Mouse (Mus musculus) bone marrow, adult 2 months (tissue): ENCODE measurements at regions not wholly inside any gene's neighbourhood (a gene's known extent, or its start where the extent isn't known, plus 50 kb on each side); places are given as distances from the start of the nearest gene placed in this dataset.

Experiments
- CTCF ChIP-seq: fragments of 200-500 bp; IDR thresholded peaks from 2 replicates; pipeline ENCODE4 v1.5.1; 2011; ENCODE audit warnings: low read length, control low read depth; ENCODE audit not compliant: control insufficient read depth, insufficient read depth
- POLR2A ChIP-seq: fragments of 200-500 bp; IDR thresholded peaks from 2 replicates; pipeline ENCODE4 v1.6.1; 2011; ENCODE audit warnings: low read depth, mild to moderate bottlenecking, control low read depth, low read length, borderline replicate concordance; ENCODE audit not compliant: control insufficient read depth

GRCm38 (mm10) chr8:8331249-8331648 is 329.8 kb downstream of the Efnb2 start:
- TF ChIP-seq POLR2A (no peak), CTCF (no peak)
